Mouse (Mus musculus) megakaryocyte, adult 5-6 weeks (primary cell): ENCODE results near the gene Rpl29. TPM values are rescaled to one million over a fixed set of nuclear protein-coding genes. Genes with fewer than 3 reads are reported as not detected.
A peak's percentile ranks its signal among the peaks of the same experiment; 100 is the strongest.

Experiments
- ATAC-seq: 2 replicates; pipeline ENCODE4 v1.8.0; 2016; ENCODE audit warnings: mild to moderate bottlenecking, inconsistent platforms; ENCODE audit not compliant: poor library complexity, severe bottlenecking
- total RNA-seq, 2 experiments: library from RNA; stranded (forward) in 1 of 2; stranded (reverse) in 1 of 2; fragments of 153-499, 151-499 nt in 1 of 2; fragments of 221-1000, 200-1000 nt in 1 of 2; gene quantifications; 2 replicates each; pipeline versions ENCODE4 v1.2.3 to v1.2.4; 2015 to 2017

The Rpl29 gene
- total RNA-seq, 2 experiments from 2014 or later, result 1,150 to 2,078 TPM

GRCm38 (mm10) chr9:106454071-106454761 is 25.0 kb downstream of the Rpl29 start:
- no peak for ATAC-seq

- ATAC-seq, result no peak
Measured at GRCm38 (mm10) chr9:106454888-106455681, 25.8 kb downstream of the Rpl29 start.

GRCm38 (mm10) chr9:106456325-106457162 is 27.3 kb downstream of the Rpl29 start:
- ATAC-seq, result no peak

GRCm38 (mm10) chr9:106457163-106457559 is 27.9 kb downstream of the Rpl29 start:
- ATAC-seq, result no peak

- no peak for ATAC-seq
Measured at GRCm38 (mm10) chr9:106457920-106458319, 28.7 kb downstream of the Rpl29 start.

- ATAC-seq, result no peak
Measured at GRCm38 (mm10) chr9:106459946-106460345, 30.7 kb downstream of the Rpl29 start.

GRCm38 (mm10) chr9:106460401-106461025 is 31.3 kb downstream of the Rpl29 start:
- no peak for ATAC-seq

- no peak for ATAC-seq
Measured at GRCm38 (mm10) chr9:106461026-106461415, 31.8 kb downstream of the Rpl29 start.

GRCm38 (mm10) chr9:106461641-106462429 is 32.6 kb downstream of the Rpl29 start:
- ATAC-seq, result no peak

- ATAC-seq, result no peak
Measured at GRCm38 (mm10) chr9:106462430-106462800, 33.2 kb downstream of the Rpl29 start.

GRCm38 (mm10) chr9:106463122-106464063 is 34.1 kb downstream of the Rpl29 start:
- no peak for ATAC-seq

GRCm38 (mm10) chr9:106464751-106465541 is 35.7 kb downstream of the Rpl29 start:
- peak; percentile 39 for ATAC-seq

GRCm38 (mm10) chr9:106465571-106466200 is 36.4 kb downstream of the Rpl29 start, which contains the start of gene Gpr62:
Gene Gpr62, minus strand, starts transcription at chr9:106465938.
- no peak for ATAC-seq

GRCm38 (mm10) chr9:106466721-106467120 is 37.5 kb downstream of the Rpl29 start:
- ATAC-seq, result no peak

GRCm38 (mm10) chr9:106467746-106468145 is 38.5 kb downstream of the Rpl29 start:
- ATAC-seq, result no peak

GRCm38 (mm10) chr9:106469317-106469716 is 40.1 kb downstream of the Rpl29 start:
- ATAC-seq, result peak; percentile 39

GRCm38 (mm10) chr9:106469776-106470175 is 40.5 kb downstream of the Rpl29 start:
- ATAC-seq, result no peak
